Mouse (Mus musculus): ENCODE data around the gene Txlng. TPM values are rescaled to one million over a fixed set of nuclear protein-coding genes. Genes with fewer than 3 reads are reported as not detected.
A peak's percentile ranks its signal among the peaks of the same experiment; 100 is the strongest.
"Not testable (repeated sequence)": the region's sequence is repeated elsewhere in the genome, so short reads cannot be mapped to it uniquely, and the experiment has no call there.

Txlng gene
- 10 to 100 TPM; 16.6 to 18.3 TPM for total RNA-seq (2021)
- long read RNA-seq, experiment 1, partial matches to known transcripts: 12 of 20 reads
- long read RNA-seq, experiment 1, other reads (novel, unspliced or antisense): 4 of 20 reads
- long read RNA-seq, experiment 2, partial matches to known transcripts: 17 of 22 reads
- long read RNA-seq, experiment 2, other reads (novel, unspliced or antisense): 2 of 22 reads

GRCm38 (mm10) chrX:162829203-162829708 lies at the start of gene Txlng:
TSS of gene Txlng (minus strand) at chrX:162829454.
- intact Hi-C loops (cut with DNase I): no loop called here
- DNase-seq (ENCODE audit: low spot score in 2 of 2): peak; percentile 94 to 98

DNA sequence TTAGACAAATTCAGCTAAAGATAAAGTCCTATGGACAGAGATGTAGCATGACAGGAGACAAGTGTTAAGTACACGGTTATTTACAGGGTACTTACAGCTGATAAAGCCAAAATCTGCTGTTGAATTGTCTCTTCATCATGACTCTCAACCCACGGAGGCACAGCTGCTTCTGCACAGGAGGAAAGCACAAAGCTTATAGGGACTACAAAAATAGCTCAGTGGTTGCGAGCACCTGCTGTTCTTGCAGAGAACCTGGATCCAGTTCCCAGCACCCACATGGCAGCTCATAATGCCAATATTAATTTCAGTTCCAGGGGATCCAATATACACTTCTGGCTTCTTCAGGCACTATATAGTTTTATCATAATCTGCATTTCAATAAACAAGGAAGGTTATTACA lies 49.0 kb upstream of the Txlng start:
- intact Hi-C loops (cut with DNase I): no loop called here
- no peak for DNase-seq (ENCODE audit: low spot score in 2 of 2)

DNA sequence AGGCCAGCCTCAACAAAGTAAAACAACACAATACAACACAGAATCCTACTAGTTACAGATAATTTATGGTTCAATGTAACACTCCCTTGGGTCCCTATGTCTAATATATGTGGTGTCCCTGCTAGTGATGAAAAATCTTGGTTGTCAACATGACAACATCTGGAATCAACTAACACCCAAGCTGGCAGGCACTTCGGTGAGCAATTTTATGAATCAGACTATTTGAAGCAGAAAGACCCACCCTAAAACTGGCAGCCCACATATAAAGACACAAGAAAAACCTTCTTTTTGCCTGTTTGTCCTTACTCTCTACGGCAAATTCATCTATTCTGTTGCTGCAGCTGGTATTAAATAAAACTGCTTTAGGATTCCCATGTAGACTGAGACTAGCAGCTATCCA lies 44.5 kb upstream of the Txlng start:
- DNase-seq (ENCODE audit: low spot score in 2 of 2): no peak
- intact Hi-C loops (cut with DNase I): no loop called here

- intact Hi-C loops (cut with DNase I): no loop called here
- no peak for DNase-seq (ENCODE audit: low spot score in 2 of 2)
These were observed 42.7 kb upstream of the Txlng start for GRCm38 (mm10) chrX:162871734-162872517.

DNA sequence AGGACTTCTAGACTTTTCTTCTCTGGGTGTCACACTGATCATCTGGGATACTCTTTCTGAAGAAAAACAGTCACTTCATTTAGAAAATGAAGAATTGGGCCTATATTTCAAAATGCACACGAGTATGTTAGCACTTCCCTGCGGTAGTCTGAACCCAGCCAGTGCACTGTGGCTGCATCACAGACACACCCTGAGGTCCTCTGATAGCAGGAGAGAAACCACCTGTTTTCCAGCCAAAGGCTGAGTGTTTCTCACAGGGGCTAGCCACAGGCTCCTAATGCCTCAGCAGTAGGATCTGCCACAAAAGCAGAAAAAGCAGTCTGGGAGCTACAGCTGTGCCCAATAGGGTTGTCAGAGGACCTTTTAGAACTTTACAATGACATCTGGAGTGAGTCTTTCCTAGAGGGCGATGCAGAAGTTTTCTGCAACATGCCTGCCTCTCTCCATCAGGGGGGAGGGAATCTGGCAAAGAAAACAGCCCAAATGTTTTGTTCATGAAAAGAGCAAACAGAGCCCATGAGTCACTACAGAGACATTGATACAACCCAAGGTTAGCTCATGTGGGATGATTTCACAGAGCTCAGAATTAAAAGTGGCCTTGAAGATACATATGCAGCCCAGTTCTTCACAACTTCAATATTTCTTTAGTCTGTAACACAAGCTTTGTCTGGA lies 39.2 kb upstream of the Txlng start:
- DNase-seq (ENCODE audit: low spot score in 2 of 2): no peak
- intact Hi-C loops (cut with DNase I): no loop called here

DNA sequence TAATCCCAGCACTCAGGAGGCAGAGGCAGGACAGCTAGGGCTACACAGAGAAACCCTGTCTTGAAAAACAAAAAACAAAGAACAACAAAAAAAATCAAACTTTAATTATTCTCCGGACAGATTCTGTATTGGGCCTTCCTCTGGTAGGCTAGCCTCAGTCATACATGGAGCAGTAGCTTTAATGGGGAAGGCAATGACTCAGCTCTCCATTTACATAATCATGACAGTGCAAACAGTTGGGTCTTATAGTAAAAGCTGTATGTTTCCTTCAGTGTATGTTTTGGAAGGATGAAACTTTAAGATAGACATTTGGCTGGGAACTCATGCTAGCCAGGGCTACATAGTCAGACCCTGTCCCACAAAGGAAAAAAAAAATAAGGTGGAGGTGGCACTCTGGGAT lies 19.4 kb upstream of the Txlng start:
- DNase-seq (ENCODE audit: low spot score in 2 of 2): no peak
- intact Hi-C loops (cut with DNase I): no loop called here

DNA sequence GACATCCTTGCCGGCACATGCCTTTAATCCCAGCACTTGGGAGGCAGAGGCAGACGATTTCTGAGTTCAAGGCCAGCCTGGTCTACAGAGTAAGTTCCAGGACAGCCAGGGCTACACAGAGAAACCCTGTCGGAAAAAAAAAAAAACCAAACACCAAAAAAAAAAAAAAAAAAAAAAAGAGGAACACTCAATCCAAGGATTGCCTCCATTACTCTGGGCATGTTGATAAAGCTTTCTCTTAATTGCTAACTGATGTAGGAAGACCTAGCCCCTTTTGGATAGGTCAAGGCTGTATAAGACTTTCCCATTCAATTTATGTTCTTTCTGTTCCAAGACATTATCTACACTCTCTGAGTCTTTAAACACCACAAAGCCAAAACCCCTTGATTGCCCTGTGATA lies 16.3 kb upstream of the Txlng start:
- intact Hi-C loops (cut with DNase I): no loop called here
- DNase-seq (ENCODE audit: low spot score in 2 of 2): no peak

GRCm38 (mm10) chrX:162844447-162845100 lies 15.3 kb upstream of the Txlng start:
- intact Hi-C loops (cut with DNase I): no loop called here
- no peak for DNase-seq (ENCODE audit: low spot score in 2 of 2)

DNA sequence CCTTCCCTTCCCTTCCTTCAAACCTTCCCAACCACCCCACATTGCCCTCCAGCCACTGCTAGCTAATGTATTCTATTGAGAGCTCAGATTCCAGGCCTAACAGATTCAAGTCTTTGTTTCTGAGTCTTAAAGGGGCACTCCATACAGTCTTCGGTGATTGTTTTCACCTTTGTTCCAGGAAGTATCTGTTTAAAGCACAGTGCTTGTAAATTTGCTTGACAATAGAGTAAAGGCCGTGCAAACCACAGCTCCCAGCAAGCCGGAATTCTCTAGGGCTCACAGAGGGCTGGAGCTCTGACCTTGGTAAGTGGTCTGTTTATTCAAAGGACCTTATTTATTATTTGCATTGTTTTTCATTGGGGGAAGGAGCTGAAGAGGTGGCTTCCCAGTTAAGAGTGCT lies 2.8 kb upstream of the Txlng start:
- intact Hi-C loops (cut with DNase I): no loop called here
- no peak for DNase-seq (ENCODE audit: low spot score in 2 of 2)

GRCm38 (mm10) chrX:162831542-162831941 lies 2.3 kb upstream of the Txlng start:
- intact Hi-C loops (cut with DNase I): no loop called here
- no peak for DNase-seq (ENCODE audit: low spot score in 2 of 2)

DNA sequence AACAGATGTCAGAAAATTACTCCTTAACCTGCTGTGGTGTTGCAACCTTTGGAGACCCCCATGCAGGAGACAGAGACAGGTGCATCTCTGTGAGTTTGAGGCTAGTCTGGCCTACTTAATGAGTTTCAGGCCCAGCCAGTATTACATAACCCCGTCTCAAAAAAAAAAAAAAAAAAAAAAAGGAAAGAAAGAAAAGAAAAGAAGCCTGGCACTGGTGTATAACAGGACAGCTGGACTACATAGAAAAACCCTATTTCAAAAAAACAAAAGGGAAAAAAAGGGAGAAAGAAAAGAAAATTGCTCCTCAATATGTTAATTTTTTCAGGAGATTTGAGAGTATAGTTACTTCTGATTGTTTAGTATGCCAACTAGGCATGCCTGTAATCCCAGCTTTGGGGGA lies 1.8 kb upstream of the Txlng start:
- intact Hi-C loops (cut with DNase I): no loop called here
- DNase-seq (ENCODE audit: low spot score in 2 of 2): no peak

DNA sequence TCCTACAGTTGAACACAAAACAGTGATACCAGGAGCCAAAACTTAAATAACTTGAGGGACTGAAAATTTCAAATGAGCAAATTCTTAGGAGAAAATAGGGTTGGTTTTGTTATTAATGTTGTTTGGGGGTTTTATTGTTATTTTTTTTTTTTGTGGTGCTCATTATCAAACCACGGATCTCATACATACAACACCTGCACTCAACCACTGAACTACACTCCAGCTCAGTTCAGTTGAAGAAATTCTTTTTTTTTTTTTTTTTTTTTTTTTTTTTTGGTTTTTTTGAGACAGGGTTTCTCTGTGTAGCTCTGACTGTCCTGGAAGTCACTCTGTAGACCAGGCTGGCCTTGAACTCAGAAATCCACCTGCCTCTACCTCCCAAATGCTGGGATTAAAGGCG lies 1.1 kb upstream of the Txlng start:
- DNase-seq (ENCODE audit: low spot score in 2 of 2); intact Hi-C loops (cut with DNase I): not testable (repeated sequence)

- intact Hi-C loops (cut with DNase I): no loop called here
- no peak for DNase-seq (ENCODE audit: low spot score in 2 of 2)
These were observed 487 bp upstream of the Txlng start for GRCm38 (mm10) chrX:162829741-162830140.

- intact Hi-C loops (cut with DNase I): no loop called here
- peak in 1 of 2 experiments; percentile 3 for DNase-seq (ENCODE audit: low spot score in 2 of 2)
These were observed 471 bp downstream of the Txlng start for GRCm38 (mm10) chrX:162828783-162829182.

DNA sequence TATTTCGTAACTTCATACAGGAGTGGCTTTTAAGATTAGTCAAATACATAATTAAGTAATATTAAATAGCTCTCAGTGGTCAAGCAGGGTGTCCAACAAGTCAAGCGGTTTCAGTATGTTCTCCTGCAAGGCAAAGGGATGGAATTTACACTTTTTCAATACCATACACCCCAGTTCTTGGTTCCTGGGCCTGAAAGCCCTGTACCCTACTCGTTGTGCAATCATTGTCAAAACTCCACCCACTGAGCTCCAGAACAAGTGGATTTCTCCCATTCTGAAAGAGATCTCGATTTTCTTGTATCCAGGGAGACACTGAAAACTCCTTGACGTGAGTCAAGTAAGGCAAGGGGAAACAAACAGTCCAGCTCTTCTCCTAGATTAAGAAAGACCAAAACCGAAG lies 1.2 kb downstream of the Txlng start:
- no peak for DNase-seq (ENCODE audit: low spot score in 2 of 2)
- intact Hi-C loops (cut with DNase I): no loop called here

DNA sequence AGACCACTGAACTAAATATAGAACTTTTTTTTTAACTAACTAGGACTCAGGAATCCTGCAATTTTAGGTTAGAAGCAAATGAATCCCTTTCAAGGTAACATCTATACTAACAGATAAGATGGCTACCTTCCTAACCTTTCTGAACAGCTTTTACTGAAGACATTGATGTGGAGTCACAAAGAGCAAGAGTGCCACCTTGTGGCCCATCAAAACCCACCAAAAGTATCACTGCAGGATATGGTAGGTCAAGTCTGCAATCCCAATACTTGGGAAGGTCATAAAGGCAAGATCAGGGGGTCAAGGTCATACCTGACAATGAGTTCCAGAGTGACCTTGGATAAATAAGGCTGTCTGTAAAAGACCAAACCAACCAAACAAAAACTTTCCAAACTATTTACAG lies 28.9 kb downstream of the Txlng start:
- peak; percentile 19 to 35 for DNase-seq (ENCODE audit: low spot score in 2 of 2)
- intact Hi-C loops (cut with DNase I): no loop called here

DNA sequence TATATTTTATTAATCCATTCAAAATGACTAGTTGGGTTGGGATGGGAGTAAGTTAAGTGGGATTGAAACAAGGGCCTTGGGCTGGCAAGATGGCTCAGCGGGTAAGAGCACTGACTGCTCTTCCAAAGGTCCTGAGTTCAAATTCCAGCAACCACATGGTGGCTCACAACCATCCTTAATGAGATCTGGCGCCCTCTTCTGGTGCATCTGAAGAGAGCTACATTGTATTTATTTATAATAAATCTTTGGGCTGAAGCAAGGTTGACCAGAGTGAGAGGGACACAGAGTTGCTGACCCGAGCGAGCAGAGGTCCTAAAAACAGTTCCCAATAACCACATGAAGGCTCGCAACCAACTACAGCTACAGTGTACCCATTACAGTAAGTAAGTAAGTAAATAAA lies 37.9 kb downstream of the Txlng start:
- DNase-seq (ENCODE audit: low spot score in 2 of 2); intact Hi-C loops (cut with DNase I): not testable (repeated sequence)

GRCm38 (mm10) chrX:162788372-162788771 lies 40.9 kb downstream of the Txlng start:
- no peak for DNase-seq (ENCODE audit: low spot score in 2 of 2)
- intact Hi-C loops (cut with DNase I): no loop called here

- intact Hi-C loops (cut with DNase I): no loop called here
- DNase-seq (ENCODE audit: low spot score in 2 of 2): no peak
These were observed 58.5 kb downstream of the Txlng start for GRCm38 (mm10) chrX:162770726-162771125.
